Mouse (Mus musculus): ENCODE results near the gene Tnfsf18.

Gene Tnfsf18

GRCm38 (mm10) chr1:161494343-161494742 is at the start of gene Tnfsf18:
Tnfsf18 (plus strand) TSS chr1:161494655.
- peak; percentile 38 for DNase-seq (ENCODE audit: low spot score)

- no peak for DNase-seq (ENCODE audit: low spot score)
These were observed 49.6 kb upstream of the Tnfsf18 start for GRCm38 (mm10) chr1:161444858-161445257.

DNA sequence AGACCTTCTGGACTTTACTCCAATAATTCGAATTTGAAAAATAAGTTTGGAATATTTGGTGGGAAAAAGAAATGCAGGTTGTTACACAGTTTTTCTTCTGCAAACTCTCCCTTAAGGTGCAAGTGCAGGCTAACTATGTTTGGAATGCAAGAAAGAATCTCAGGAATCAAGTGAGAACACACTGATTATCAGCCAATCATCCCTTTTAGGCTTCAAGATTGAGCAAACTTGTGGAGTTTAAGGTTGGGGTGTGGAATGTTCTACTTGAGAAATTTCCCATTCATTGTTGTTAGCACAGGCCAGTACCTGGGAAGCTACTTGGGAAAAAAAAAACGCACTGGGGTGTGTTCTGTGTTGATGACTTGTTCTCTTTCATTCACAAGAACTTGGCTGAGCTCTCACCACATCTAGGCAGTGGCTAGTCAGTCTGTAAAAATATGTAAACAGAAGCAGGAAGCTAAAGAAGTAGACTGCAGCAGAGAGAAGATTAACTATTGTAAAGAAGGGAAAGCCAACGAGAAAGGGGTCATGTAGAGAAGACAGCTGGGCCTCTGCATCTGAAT is 42.7 kb upstream of the Tnfsf18 start:
- no peak for DNase-seq (ENCODE audit: low spot score)

GRCm38 (mm10) chr1:161452250-161452649 is 42.2 kb upstream of the Tnfsf18 start:
- DNase-seq (ENCODE audit: low spot score), result no peak

DNA sequence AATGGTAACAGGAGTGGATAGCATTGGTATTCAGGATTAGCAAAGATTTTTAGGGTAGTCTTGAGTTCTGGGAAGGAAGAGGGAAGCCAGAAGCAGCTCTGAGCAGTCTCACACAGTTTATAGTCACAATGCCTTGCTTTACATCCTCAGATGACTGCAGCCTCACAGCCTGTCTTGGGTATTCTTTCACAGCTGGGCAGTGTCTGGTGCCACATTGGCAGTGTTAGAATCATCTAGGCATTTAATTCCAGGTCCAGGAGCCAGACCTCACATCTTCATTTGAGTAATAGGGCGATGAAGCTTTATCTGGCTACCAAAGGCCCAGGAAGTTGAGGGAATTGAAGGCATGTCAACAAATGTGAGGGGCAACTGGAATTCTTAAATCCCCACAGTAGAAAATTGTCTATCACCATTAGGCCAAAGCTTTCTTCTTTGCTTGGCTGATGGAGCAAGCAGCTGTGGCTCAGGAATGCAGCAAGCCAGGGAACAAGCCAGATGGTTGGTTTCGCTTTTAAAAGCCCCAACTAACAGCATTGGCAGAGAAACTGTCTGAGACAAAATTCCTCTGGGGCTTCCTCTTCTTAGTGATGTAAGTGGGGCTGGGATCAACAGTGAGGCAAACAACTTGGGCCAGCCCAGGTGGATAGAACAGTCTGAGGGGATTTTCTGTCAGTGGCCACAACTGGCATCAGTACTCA is 30.9 kb upstream of the Tnfsf18 start:
- DNase-seq (ENCODE audit: low spot score), result no peak

GRCm38 (mm10) chr1:161477221-161477620 is 17.2 kb upstream of the Tnfsf18 start:
- no peak for DNase-seq (ENCODE audit: low spot score)

DNA sequence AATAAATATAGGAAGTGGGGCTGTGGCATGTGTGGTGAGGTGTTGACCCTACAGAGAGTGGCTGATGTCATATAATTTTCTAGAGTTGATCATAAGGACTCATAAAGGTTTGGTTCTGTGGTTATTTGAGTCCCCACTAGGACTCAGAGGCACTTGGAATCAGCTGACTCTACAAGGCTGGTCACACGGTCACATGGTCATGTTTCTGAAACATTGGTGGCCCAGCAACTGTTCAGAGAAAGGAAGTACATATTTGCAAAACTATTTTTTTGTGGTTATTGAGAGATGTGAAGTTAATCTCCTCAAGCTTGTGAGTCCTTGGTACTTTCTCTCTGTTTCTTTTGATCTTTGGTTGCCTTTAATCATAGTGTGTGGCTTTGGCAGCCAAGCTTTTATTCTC is 14.6 kb upstream of the Tnfsf18 start:
- no peak for DNase-seq (ENCODE audit: low spot score)

DNA sequence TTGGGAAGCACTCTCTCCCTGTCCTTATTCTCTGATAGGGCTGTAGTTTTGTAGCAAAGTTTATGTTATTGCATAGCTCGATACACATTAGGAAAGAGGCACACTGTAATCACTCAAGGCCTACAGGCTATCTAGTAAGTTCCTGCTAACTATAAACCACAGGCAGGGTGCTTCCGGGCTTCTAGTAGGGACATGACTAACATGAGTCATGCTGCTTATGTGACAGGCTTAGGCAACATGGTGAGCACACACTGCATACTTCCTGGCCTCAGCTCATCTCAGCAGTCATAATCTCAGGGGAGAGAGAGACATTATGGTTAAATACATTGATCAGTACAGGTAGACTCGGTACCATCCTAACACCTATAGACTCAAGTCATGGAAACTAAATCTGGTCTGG is 12.2 kb upstream of the Tnfsf18 start:
- no peak for DNase-seq (ENCODE audit: low spot score)

DNA sequence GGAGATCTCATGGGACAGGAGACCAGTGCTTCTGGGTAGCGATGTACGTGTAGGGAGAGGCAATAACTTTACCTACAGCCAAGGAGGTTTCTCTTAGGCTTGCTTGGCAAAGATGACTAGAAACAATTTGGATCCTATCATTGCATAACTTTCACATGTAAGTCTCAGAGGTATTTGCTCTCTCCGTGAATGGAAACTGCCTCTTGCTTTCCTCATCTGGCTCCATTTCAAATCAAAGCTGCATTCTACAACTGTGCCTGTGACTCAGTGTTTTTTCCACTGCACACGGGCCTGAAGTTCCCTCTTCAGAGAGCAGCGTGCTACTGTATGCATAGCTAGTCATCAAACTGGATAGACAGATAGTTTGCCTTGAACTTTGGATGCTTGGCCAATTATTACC is 7.4 kb upstream of the Tnfsf18 start:
- no peak for DNase-seq (ENCODE audit: low spot score)

- DNase-seq (ENCODE audit: low spot score), result no peak
These were observed 2.7 kb upstream of the Tnfsf18 start for GRCm38 (mm10) chr1:161491766-161492165.

DNA sequence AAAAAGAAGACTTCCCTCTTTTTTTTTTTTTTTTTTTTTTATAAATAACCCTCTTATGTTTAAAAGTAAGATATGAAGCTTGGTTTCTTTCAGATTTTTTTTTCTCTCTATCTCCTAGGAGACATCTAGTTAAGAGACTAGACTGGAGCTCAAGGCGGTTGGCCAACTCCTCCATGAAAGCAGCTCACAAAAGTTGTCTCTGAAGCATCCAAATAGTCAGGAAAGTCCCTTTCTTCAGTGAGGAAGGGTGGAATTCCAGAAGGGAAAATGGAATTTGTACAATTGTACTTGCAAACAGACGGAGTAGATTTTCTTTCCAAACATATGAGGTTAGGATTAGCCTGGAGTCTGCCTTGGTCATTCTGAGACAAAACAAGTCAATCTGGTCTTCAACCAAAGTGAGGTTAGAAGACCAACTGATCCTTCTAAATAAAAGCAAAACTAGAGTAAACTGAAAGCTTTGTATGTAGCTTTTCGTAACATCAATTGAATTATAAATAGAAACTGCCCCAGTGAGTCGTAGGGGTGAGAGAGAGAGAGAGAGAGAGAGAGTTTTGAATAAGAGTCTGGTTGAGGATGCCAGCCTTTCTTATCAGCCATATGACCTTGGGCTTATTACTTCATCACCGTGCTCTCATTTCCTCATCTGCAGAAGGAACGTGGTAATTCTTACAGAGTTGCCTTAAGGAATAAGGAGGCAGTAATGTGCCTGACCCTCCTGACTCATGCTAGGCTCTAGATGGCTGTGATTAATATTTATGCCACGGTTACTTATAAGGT is 2.6 kb downstream of the Tnfsf18 start:
- DNase-seq (ENCODE audit: low spot score), result no peak

GRCm38 (mm10) chr1:161500114-161500810 is 5.8 kb downstream of the Tnfsf18 start:
- DNase-seq (ENCODE audit: low spot score), result no peak

- DNase-seq (ENCODE audit: low spot score), result no peak
These were observed 6.3 kb downstream of the Tnfsf18 start for GRCm38 (mm10) chr1:161500811-161501146.

- DNase-seq (ENCODE audit: low spot score), result no peak
These were observed 11.9 kb downstream of the Tnfsf18 start for GRCm38 (mm10) chr1:161506317-161506716.

- peak; percentile 21 for DNase-seq (ENCODE audit: low spot score)
These were observed 13.2 kb downstream of the Tnfsf18 start for GRCm38 (mm10) chr1:161507623-161508047.

GRCm38 (mm10) chr1:161517355-161517754 is 22.9 kb downstream of the Tnfsf18 start:
- DNase-seq (ENCODE audit: low spot score), result no peak

- no peak for DNase-seq (ENCODE audit: low spot score)
These were observed 25.8 kb downstream of the Tnfsf18 start for GRCm38 (mm10) chr1:161520223-161520622.

DNA sequence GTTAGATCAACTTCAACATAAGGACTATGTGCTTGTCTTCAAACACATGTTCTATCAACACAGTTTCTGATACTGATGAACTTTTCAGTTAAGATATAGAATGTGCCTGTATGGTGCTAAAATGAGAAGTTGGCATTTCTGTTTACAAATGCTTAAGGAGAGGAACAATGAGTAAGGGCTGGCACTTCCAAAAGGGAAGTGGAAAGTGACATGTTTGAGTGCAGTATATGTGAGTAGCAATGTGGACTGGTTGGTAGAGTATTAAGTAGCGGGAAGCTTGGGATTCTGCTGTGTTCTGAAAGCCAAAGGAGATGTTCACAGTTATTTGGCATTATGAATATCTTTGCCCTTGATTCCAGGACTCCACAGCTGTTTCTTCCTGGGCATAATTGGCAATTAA is 33.7 kb downstream of the Tnfsf18 start:
- DNase-seq (ENCODE audit: low spot score), result no peak

GRCm38 (mm10) chr1:161550596-161551095 is 56.2 kb downstream of the Tnfsf18 start:
- no peak for DNase-seq (ENCODE audit: low spot score)

GRCm38 (mm10) chr1:161552098-161552497 is 57.6 kb downstream of the Tnfsf18 start:
- DNase-seq (ENCODE audit: low spot score), result no peak
